Mouse (Mus musculus): ENCODE measurements around the gene Xab2.

DNA sequence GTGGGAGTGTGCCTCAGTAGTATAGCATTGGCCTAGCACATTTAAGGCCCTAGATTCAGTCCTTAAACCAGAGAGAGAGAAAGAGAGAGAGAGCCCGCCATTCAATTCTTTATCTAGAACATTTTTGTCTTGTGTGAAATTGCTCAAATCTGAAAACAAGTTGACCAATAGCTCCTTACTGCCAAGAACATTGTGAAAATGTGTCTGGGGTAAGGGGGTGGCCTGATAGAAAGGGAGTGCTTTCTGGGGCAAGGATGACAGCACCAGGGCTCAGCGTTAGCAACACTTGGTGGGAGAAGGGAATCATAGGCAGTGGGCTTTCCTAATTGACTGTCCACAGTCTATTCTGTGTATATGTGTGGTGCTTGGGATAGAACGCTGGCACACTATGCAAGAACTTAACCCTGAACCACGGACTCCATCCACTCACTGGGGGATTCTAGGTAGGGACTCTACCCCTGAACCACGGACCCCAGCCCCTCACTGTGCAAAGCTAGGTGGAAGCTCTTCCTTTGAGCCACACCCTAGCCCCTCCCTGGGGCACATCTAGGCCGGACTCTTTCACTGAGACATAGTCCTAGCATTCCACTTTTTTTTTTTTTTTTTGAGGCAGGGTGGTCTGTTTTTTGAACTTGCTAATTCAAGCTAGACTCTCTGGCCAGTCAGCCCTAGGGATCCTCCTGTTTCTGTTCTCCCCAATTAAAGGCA, 25.9 kb upstream of the Xab2 start:
- TF ChIP-seq CHD2 (IDR thresholded peaks at IDR 0.05; ENCODE audit: low read depth, low read length), result no peak
- TF ChIP-seq MAFK (IDR thresholded peaks at IDR 0.05; ENCODE audit: insufficient read depth, low read depth, low read length), result no peak
- TF ChIP-seq ZNF384 (IDR thresholded peaks at IDR 0.05; ENCODE audit: low read depth, low read length), result no peak
